Mouse (Mus musculus) neural tube, embryonic 10.5 days (tissue): ENCODE measurements around the gene U2af1.
"Not testable (repeated sequence)": the region's sequence is repeated elsewhere in the genome, so short reads cannot be mapped to it uniquely, and the experiment has no call there.

Experiments used
- DNase-seq: peaks from one replicate; pipeline ENCODE4 v3.0.0-alpha.2; 2017; ENCODE audit warnings: low spot score; ENCODE audit errors: extremely low spot score

The U2af1 gene

GRCm38 (mm10) chr17:31658468-31659185, at the start of gene U2af1:
Gene U2af1, minus strand, starts transcription at chr17:31658892.
- peak; percentile 97 for DNase-seq

- no peak for DNase-seq
Observed at GRCm38 (mm10) chr17:31705271-31706020, 46.8 kb upstream of the U2af1 start.

- DNase-seq: no peak
Observed at GRCm38 (mm10) chr17:31703276-31703980, 44.7 kb upstream of the U2af1 start.

GRCm38 (mm10) chr17:31698347-31698746, 39.7 kb upstream of the U2af1 start:
- DNase-seq: no peak

GRCm38 (mm10) chr17:31695356-31695755, 36.7 kb upstream of the U2af1 start:
- DNase-seq: not testable (repeated sequence)

- no peak for DNase-seq
Observed at GRCm38 (mm10) chr17:31694949-31695348, 36.3 kb upstream of the U2af1 start.

GRCm38 (mm10) chr17:31694023-31694376, 35.3 kb upstream of the U2af1 start:
- no peak for DNase-seq

GRCm38 (mm10) chr17:31693330-31694022, 34.8 kb upstream of the U2af1 start:
- DNase-seq: peak; percentile 82

- DNase-seq: no peak
Observed at GRCm38 (mm10) chr17:31692918-31693317, 34.2 kb upstream of the U2af1 start.

GRCm38 (mm10) chr17:31689606-31690005, 30.9 kb upstream of the U2af1 start:
- no peak for DNase-seq

- DNase-seq: no peak
Observed at GRCm38 (mm10) chr17:31688112-31688511, 29.4 kb upstream of the U2af1 start.

- no peak for DNase-seq
Observed at GRCm38 (mm10) chr17:31686225-31686564, 27.5 kb upstream of the U2af1 start.

- peak; percentile 89 for DNase-seq
Observed at GRCm38 (mm10) chr17:31685514-31686224, 27.0 kb upstream of the U2af1 start.

GRCm38 (mm10) chr17:31680450-31680849, 21.8 kb upstream of the U2af1 start:
- no peak for DNase-seq

GRCm38 (mm10) chr17:31677507-31677906, 18.8 kb upstream of the U2af1 start, which contains the start of gene Cryaa:
Gene Cryaa, plus strand, starts transcription at chr17:31677807.
- DNase-seq: no peak

- no peak for DNase-seq
Observed at GRCm38 (mm10) chr17:31674426-31674825, 15.7 kb upstream of the U2af1 start.

GRCm38 (mm10) chr17:31672279-31672678, 13.6 kb upstream of the U2af1 start:
- DNase-seq: no peak

GRCm38 (mm10) chr17:31671698-31672097, 13.0 kb upstream of the U2af1 start:
- no peak for DNase-seq

- DNase-seq: peak; percentile 60
Observed at GRCm38 (mm10) chr17:31670163-31670562, 11.5 kb upstream of the U2af1 start.

GRCm38 (mm10) chr17:31668306-31668705, 9.6 kb upstream of the U2af1 start:
- no peak for DNase-seq

GRCm38 (mm10) chr17:31664760-31665159, 6.1 kb upstream of the U2af1 start:
- DNase-seq: peak; percentile 72
